Mouse (Mus musculus) forebrain, postnatal 0 days (tissue): ENCODE data around the gene Rpl10. TPM values are rescaled to one million over a fixed set of nuclear protein-coding genes. Genes with fewer than 3 reads are reported as not detected.
A peak's percentile ranks its signal among the peaks of the same experiment; 100 is the strongest.

ENCODE experiments used
- ATAC-seq: fragments of 200-750 bp; cut with Nextera tagmentation; 2 replicates; pipeline ENCODE4 v1.8.0; 2017; ENCODE audit warnings: mild to moderate bottlenecking, moderate library complexity
- DNase-seq: peaks from one replicate; pipeline ENCODE4 v3.0.0-alpha.2; 2015
- H3K27ac ChIP-seq: fragments of 300-500 bp; sonication (generic); 2 replicates; pipeline ENCODE4 v1.5.1; 2014; ENCODE audit warnings: low read depth, mild to moderate bottlenecking, antibody characterized with exemption, low read length, moderate library complexity, mixed read lengths
- H3K27me3 ChIP-seq: fragments of 300-500 bp; sonication (generic); 2 replicates; pipeline ENCODE4 v1.6.1; 2014; ENCODE audit warnings: mild to moderate bottlenecking, low read length, mixed read lengths; ENCODE audit not compliant: insufficient read depth
- H3K36me3 ChIP-seq: fragments of 300-500 bp; sonication (generic); 2 replicates; pipeline ENCODE4 v1.6.1; 2014; ENCODE audit warnings: mild to moderate bottlenecking, moderate library complexity; ENCODE audit not compliant: insufficient read depth
- H3K4me1 ChIP-seq: fragments of 300-500 bp; sonication (generic); 2 replicates; pipeline ENCODE4 v1.6.1; 2014; ENCODE audit warnings: antibody characterized with exemption; ENCODE audit not compliant: insufficient read depth
- H3K4me2 ChIP-seq: fragments of 300-500 bp; sonication (generic); 2 replicates; pipeline ENCODE4 v1.6.1; 2014; ENCODE audit warnings: low read depth, mild to moderate bottlenecking, moderate library complexity
- H3K4me3 ChIP-seq: fragments of 300-500 bp; sonication (generic); 2 replicates; pipeline ENCODE4 v1.5.1; 2014; ENCODE audit warnings: low read depth, low read length, mixed read lengths
- H3K9ac ChIP-seq: fragments of 300-500 bp; sonication (generic); 2 replicates; pipeline ENCODE4 v1.6.1; 2014; ENCODE audit warnings: mild to moderate bottlenecking
- H3K9me3 ChIP-seq: fragments of 300-500 bp; sonication (generic); 2 replicates; pipeline ENCODE4 v1.6.1; 2016; ENCODE audit warnings: low read length
- CTCF ChIP-seq: sonication (generic); IDR thresholded peaks from 2 replicates; pipeline ENCODE4 v1.5.1; 2016; ENCODE audit warnings: antibody characterized with exemption, control low read depth, low read depth
- WGBS: fragments of 180-500 bp; shearing (Covaris S2); extraction: QIAGEN DNeasy Blood & Tissue Kit; methylation state at CpG from one replicate; pipeline ENCODE4 v1.1.7; 2014; 5-methylcytosine and 5-hydroxymethylcytosine counted together
- polyA plus RNA-seq: library from polyadenylated mRNA; unstranded; fragments of >200 nt; fragmentation: Nextera tagmentation; extraction: Ambion mirVana; gene quantifications from 2 replicates; pipeline ENCODE4 v1.2.1, GENCODE M21; 2015
- total RNA-seq: library from RNA; depleted of rRNA; stranded (reverse); fragments of >200 nt; gene quantifications from 2 replicates; pipeline ENCODE4 v1.2.3, GENCODE M21; 2014; rRNA removed

Gene Rpl10
- total RNA-seq (2,018 and 2,171 TPM in 2 replicates), polyA plus RNA-seq (467 and 512 TPM in 2 replicates)

- peak within 1 kb of the TSS; percentile 52 for H3K4me2 ChIP-seq
- H3K9me3 ChIP-seq: no peaks in the 10 kb centered on the region
- 29% methylated on average over 42 of the region's 42 CpGs for WGBS
- H3K27me3 ChIP-seq: no peaks in the 10 kb centered on the region
- H3K4me3 ChIP-seq: peak within 1 kb of the TSS; percentile 53
- H3K9ac ChIP-seq: peak within 1 kb of the TSS; percentile 65
- H3K27ac ChIP-seq: peak within 1 kb of the TSS; percentile 96
- peak; percentile 62 for TF ChIP-seq CTCF
- peak; percentile 95 for DNase-seq
- H3K4me1 ChIP-seq: no peaks in the 10 kb centered on the region
- ATAC-seq: peak; percentile 94
- H3K36me3 ChIP-seq: peaks cover 4% of the 10 kb centered on the region; the same call in 1 of the 2 replicates
Observed at GRCm38 (mm10) chrX:74270062-74270901, at the start of gene Rpl10. Gene Rpl10, plus strand, starts transcription at chrX:74270812.

GRCm38 (mm10) chrX:74230038-74230437 is 40.6 kb upstream of the Rpl10 start:
- Histone ChIP-seq H3K4me1 (no peaks in the 10 kb centered on the region), H3K27ac (no peak overlapping the region), H3K36me3 (peaks cover 78% of the 10 kb centered on the region), H3K9ac (no peak overlapping the region), H3K4me2 (no peak overlapping the region), H3K9me3 (no peaks in the 10 kb centered on the region), H3K4me3 (no peak overlapping the region), H3K27me3 (no peaks in the 10 kb centered on the region)
- WGBS: 54% methylated on average over 1 of the region's 1 CpGs
- ATAC-seq: no peak
- DNase-seq: no peak
- no peak for TF ChIP-seq CTCF

- ATAC-seq: no peak
- H3K36me3 ChIP-seq: peaks cover 75% of the 10 kb centered on the region
- WGBS: 91% methylated on average over 5 of the region's 5 CpGs
Observed at GRCm38 (mm10) chrX:74233196-74233595, 37.4 kb upstream of the Rpl10 start.

GRCm38 (mm10) chrX:74240332-74240731 is 30.3 kb upstream of the Rpl10 start:
- no peaks in the 10 kb centered on the region for H3K4me1 ChIP-seq
- no peak overlapping the region for H3K9ac ChIP-seq
- no peak for TF ChIP-seq CTCF
- DNase-seq (no peak), ATAC-seq (no peak)
- no peak overlapping the region for H3K4me2 ChIP-seq
- H3K9me3 ChIP-seq: no peaks in the 10 kb centered on the region
- H3K27me3 ChIP-seq: no peaks in the 10 kb centered on the region
- H3K4me3 ChIP-seq: no peak overlapping the region
- H3K27ac ChIP-seq: no peak overlapping the region
- H3K36me3 ChIP-seq: peaks cover 51% of the 10 kb centered on the region
- WGBS: 96% methylated on average over 4 of the region's 4 CpGs

More at GRCm38 (mm10) chrX:74233196-74233595, 37.4 kb upstream of the Rpl10 start:
- DNase-seq: no peak
- Histone ChIP-seq H3K4me3 (no peak overlapping the region), H3K9me3 (no peaks in the 10 kb centered on the region), H3K27ac (no peak overlapping the region), H3K4me1 (no peaks in the 10 kb centered on the region), H3K4me2 (no peak overlapping the region), H3K27me3 (no peaks in the 10 kb centered on the region), H3K9ac (no peak overlapping the region)
- no peak for TF ChIP-seq CTCF

- TF ChIP-seq CTCF: no peak
- Histone ChIP-seq H3K27ac (no peak overlapping the region), H3K4me2 (peak overlapping the region; percentile 61), H3K9ac (0 out of 2 replicates have a peak overlapping the region, but pooled peaks have one; percentile 77), H3K27me3 (no peaks in the 10 kb centered on the region), H3K36me3 (peaks cover 32% of the 10 kb centered on the region), H3K4me1 (no peaks in the 10 kb centered on the region), H3K9me3 (no peaks in the 10 kb centered on the region), H3K4me3 (peak overlapping the region; percentile 52; the same call in 1 of the 2 replicates)
- 87% methylated on average over 2 of the region's 2 CpGs for WGBS
- DNase-seq (no peak), ATAC-seq (no peak)
Observed at GRCm38 (mm10) chrX:74243396-74243795, 27.2 kb upstream of the Rpl10 start.

GRCm38 (mm10) chrX:74243807-74244206 is 26.8 kb upstream of the Rpl10 start:
- no peak for ATAC-seq
- H3K36me3 ChIP-seq: peaks cover 32% of the 10 kb centered on the region
- H3K4me2 ChIP-seq: peak overlapping the region; percentile 61
- WGBS: 54% methylated on average over 3 of the region's 3 CpGs
- peak overlapping the region; percentile 92 for H3K27ac ChIP-seq
- no peaks in the 10 kb centered on the region for H3K9me3 ChIP-seq
- peak overlapping the region; percentile 52 for H3K4me3 ChIP-seq
- DNase-seq: no peak
- H3K27me3 ChIP-seq: no peaks in the 10 kb centered on the region
- H3K4me1 ChIP-seq: no peaks in the 10 kb centered on the region
- TF ChIP-seq CTCF: no peak
- peak overlapping the region; percentile 77 for H3K9ac ChIP-seq

- H3K36me3 ChIP-seq: peaks cover 24% of the 10 kb centered on the region
- peak overlapping the region; percentile 77 for H3K9ac ChIP-seq
- ATAC-seq: peak; percentile 44
- no peak for TF ChIP-seq CTCF
- H3K9me3 ChIP-seq: no peaks in the 10 kb centered on the region
- WGBS: 42% methylated on average over 3 of the region's 3 CpGs
- peak; percentile 70 for DNase-seq
- H3K27ac ChIP-seq: peak overlapping the region; percentile 92
- H3K4me3 ChIP-seq: peak overlapping the region; percentile 52
- H3K4me1 ChIP-seq: no peaks in the 10 kb centered on the region
- H3K27me3 ChIP-seq: no peaks in the 10 kb centered on the region
- H3K4me2 ChIP-seq: peak overlapping the region; percentile 61
Observed at GRCm38 (mm10) chrX:74244614-74245083, 26.0 kb upstream of the Rpl10 start.
